ENCODE assay signal across 8 mouse cellular contexts in the genomic region with DNA sequence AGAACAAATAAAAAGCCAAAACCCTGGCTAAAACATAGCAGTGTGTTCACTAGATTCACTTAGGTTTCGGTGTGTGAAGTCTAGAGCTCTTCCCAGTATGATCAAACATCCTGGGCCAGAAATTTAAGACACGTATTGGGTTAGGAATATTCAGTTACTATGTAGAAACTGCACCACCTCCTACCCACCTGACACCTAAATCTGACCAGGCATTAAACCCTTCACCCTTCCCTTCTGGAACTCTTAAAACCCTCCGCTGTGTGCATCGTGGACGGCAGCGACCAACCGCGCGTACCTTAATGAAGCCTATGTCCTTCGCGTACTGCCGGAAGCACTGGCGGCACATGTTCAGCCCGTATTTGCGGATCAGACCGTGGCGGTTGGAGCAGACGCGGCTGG. TPM values are rescaled to one million over a fixed set of nuclear protein-coding genes. Genes with fewer than 3 reads are reported as not detected.
DNase-seq lines count a peak whose midpoint lies in the region; ATAC-seq and TF ChIP-seq lines count a peak whose summit lies in the region.

No protein-coding gene starts in this region.

- TF ChIP-seq EP300 in heart, adult 2 months (IDR thresholded peaks at IDR 0.05; ENCODE audit: insufficient read depth, low read depth, low read length) = no peak
- TF ChIP-seq EP300 in ES-Bruce4 (IDR thresholded peaks at IDR 0.05; ENCODE audit: insufficient read depth, low read depth, low read length) = no peak

- H3K27me3 ChIP-seq in heart, adult 2 months (ENCODE audit: control insufficient read depth, insufficient read depth, low read length) = no peaks in the 10 kb centered on the region
- H3K27me3 ChIP-seq in ES-Bruce4 (ENCODE audit: control insufficient read depth, insufficient read depth, low read length, poor library complexity, severe bottlenecking) = no peaks in the 10 kb centered on the region
- no peaks in the 10 kb centered on the region for H3K27me3 ChIP-seq in forebrain, embryonic 14.5 days (replicated peaks; ENCODE audit: control insufficient read depth, insufficient read depth, low read length)

- peak overlapping the region; percentile 73 for H3K9ac ChIP-seq in heart, adult 2 months (ENCODE audit: low read depth, low read length)
- H3K9ac ChIP-seq in ES-Bruce4 (ENCODE audit: low read depth, poor library complexity, severe bottlenecking) = peak overlapping the region; percentile 97
- peak overlapping the region; percentile 91 for H3K9ac ChIP-seq in forebrain, embryonic 14.5 days (ENCODE audit: low read length)

- peak overlapping the region; percentile 96 for H3K27ac ChIP-seq in heart, adult 2 months
- H3K27ac ChIP-seq in ES-Bruce4 (ENCODE audit: insufficient read depth, low read length) = peak overlapping the region; percentile 62
- peak overlapping the region; percentile 88 for H3K27ac ChIP-seq in forebrain, embryonic 14.5 days (ENCODE audit: low read depth, low read length)
- peak overlapping the region; percentile 77 for H3K27ac ChIP-seq in macrophage

- TF ChIP-seq POLR2A in heart, adult 2 months (IDR thresholded peaks at IDR 0.05; ENCODE audit: insufficient read depth, low read depth, low read length) = no peak
- no peak for TF ChIP-seq POLR2A in ES-Bruce4 (IDR thresholded peaks at IDR 0.05; ENCODE audit: insufficient read depth, low read length)

- intact Hi-C loops in heart, adult 2 months (cut with DNase I) = loop anchor here (2.0 kb wide), 1 partner anchor 26 kb away; a partner anchor contains a TSS
- intact Hi-C loops in heart, postnatal 14 days (cut with DNase I) = no loop called here

- TF ChIP-seq CTCF in heart, adult 2 months (IDR thresholded peaks at IDR 0.05) = no peak
- TF ChIP-seq CTCF in ES-Bruce4 (IDR thresholded peaks at IDR 0.05; ENCODE audit: low read depth, low read length) = no peak

- no peak for DNase-seq in heart, adult 2 months
- no peak for DNase-seq in heart, postnatal 14 days
- DNase-seq in forebrain, embryonic 14.5 days (ENCODE audit: low spot score) = peak; percentile 39
- no peak for DNase-seq in adrenal gland, adult 2 months
- no peak for DNase-seq in spleen, adult 18-20 months
- DNase-seq in yolk sac, embryonic 10.5 days (ENCODE audit: low spot score) = no peak

- no peaks in the 10 kb centered on the region for H3K79me2 ChIP-seq in heart, adult 2 months (replicated peaks; ENCODE audit: control insufficient read depth, insufficient read depth, low read length)
- H3K79me2 ChIP-seq in macrophage (ENCODE audit: inconsistent target) = peaks cover 8% of the 10 kb centered on the region

- peak overlapping the region; percentile 75 for H3K4me2 ChIP-seq in forebrain, embryonic 14.5 days (ENCODE audit: low read length)

- H3K36me3 ChIP-seq in heart, adult 2 months (ENCODE audit: control insufficient read depth, insufficient read depth, low read length) = peaks cover 16% of the 10 kb centered on the region
- H3K36me3 ChIP-seq in ES-Bruce4 (ENCODE audit: control insufficient read depth, insufficient read depth, low read length, poor library complexity, severe bottlenecking) = peaks cover 26% of the 10 kb centered on the region
- H3K36me3 ChIP-seq in forebrain, embryonic 14.5 days (ENCODE audit: control insufficient read depth, insufficient read depth, low read length) = peaks cover 21% of the 10 kb centered on the region
- H3K36me3 ChIP-seq in macrophage (ENCODE audit: inconsistent target) = peaks cover 8% of the 10 kb centered on the region; the same call in 1 of the 2 replicates

- no peak for ATAC-seq in forebrain, embryonic 14.5 days

- under 1% methylated on average over 19 of the region's 19 CpGs for WGBS in heart, adult 2 months
- WGBS in forebrain, embryonic 14.5 days = 2% methylated on average over 19 of the region's 19 CpGs
- WGBS in macrophage (ENCODE audit: missing documents) = 2% methylated on average over 19 of the region's 19 CpGs

- H3K9me3 ChIP-seq in ES-Bruce4 (replicated peaks; ENCODE audit: control insufficient read depth, insufficient read depth, low read length, poor library complexity, severe bottlenecking) = no peaks in the 10 kb centered on the region
- H3K9me3 ChIP-seq in forebrain, embryonic 14.5 days (replicated peaks; ENCODE audit: control insufficient read depth, low read length) = no peaks in the 10 kb centered on the region

- H3K4me1 ChIP-seq in heart, adult 2 months (ENCODE audit: control insufficient read depth, insufficient read depth, low read length) = peaks cover 3% of the 10 kb centered on the region; the same call in 1 of the 2 replicates
- H3K4me1 ChIP-seq in ES-Bruce4 (ENCODE audit: control insufficient read depth, insufficient read depth, low read length) = no peaks in the 10 kb centered on the region
- H3K4me1 ChIP-seq in forebrain, embryonic 14.5 days (ENCODE audit: control insufficient read depth, insufficient read depth, low read length) = peaks cover 5% of the 10 kb centered on the region

- H3K4me3 ChIP-seq in heart, adult 2 months = peak overlapping the region; percentile 79
- peak overlapping the region; percentile 99 for H3K4me3 ChIP-seq in ES-Bruce4 (ENCODE audit: low read depth, low read length)
- H3K4me3 ChIP-seq in forebrain, embryonic 14.5 days (ENCODE audit: low read depth, low read length) = peak overlapping the region; percentile 73
- H3K4me3 ChIP-seq in macrophage (ENCODE audit: inconsistent target) = peak overlapping the region; percentile 78

RNA-seq across cellular contexts. Expression of a gene that starts 0.6 kb away (rescaled TPM):
- total RNA-seq in heart, adult 2 months (2021) = 1,000 to 10,000 TPM; 1,353 to 1,535 TPM
- 945 and 1,207 TPM in 2 replicates for polyA plus RNA-seq in heart, adult 2 months (2012; rRNA removed)
- total RNA-seq in heart, postnatal 14 days (2021) = 1,000 to 10,000 TPM; 1,350 to 1,379 TPM
- polyA plus RNA-seq in ES-Bruce4 (2011; ENCODE audit: insufficient read depth, insufficient read length, low read depth, missing spikeins) = 1,335 and 1,350 TPM in 2 replicates
- polyA plus RNA-seq in forebrain, embryonic 14.5 days (2014; fragmentation: Nextera tagmentation; extraction: Ambion mirVana) = 1,099 and 1,463 TPM in 2 replicates
- 100 to 1,000 TPM in 1 of 26 experiments, 10 to 100 TPM in 25; 20.7 to 327 (median 51.4) TPM for total RNA-seq in macrophage (2018; cell fraction: chromatin; rRNA removed)
- total RNA-seq in macrophage (2018; cell fraction: cytosol; rRNA removed) = 1,000 to 10,000 TPM; 1,700 to 4,036 (median 2,545) TPM
- total RNA-seq in macrophage (2018; cell fraction: nucleus; rRNA removed) = 100 to 1,000 TPM; 126 to 489 (median 238) TPM
- polyA plus RNA-seq in macrophage (2018) = 591 to 3,066 TPM (median 2,857 TPM) in 3 replicates
- 1,000 to 10,000 TPM; 1,031 to 1,526 TPM for total RNA-seq in adrenal gland, adult 2 months (2021)
- polyA plus RNA-seq in adrenal gland, adult 2 months (2012; rRNA removed) = 962 and 1,016 TPM in 2 replicates

RNA-seq across cellular contexts. Expression of a gene that starts 10.2 kb away (rescaled TPM):
- not detected for total RNA-seq in heart, adult 2 months (2021)
- not detected in 2 replicates for polyA plus RNA-seq in heart, adult 2 months (2012; rRNA removed)
- 1 to 10 TPM in 1 of 2 experiments, not detected in 1; 1.0 TPM for total RNA-seq in heart, postnatal 14 days (2021)
- polyA plus RNA-seq in ES-Bruce4 (2011; ENCODE audit: insufficient read depth, insufficient read length, low read depth, missing spikeins) (7.5 and 10.3 TPM in 2 replicates), macrophage (2018) (0.79 to 5.0 TPM (median 0.95 TPM) in 3 replicates)
- 12.6 and 15.8 TPM in 2 replicates for polyA plus RNA-seq in forebrain, embryonic 14.5 days (2014; fragmentation: Nextera tagmentation; extraction: Ambion mirVana)
- 1 to 10 TPM in 2 of 26 experiments, under 1 TPM in 4, not detected in 20; 0.48 to 2.8 (median 0.71) TPM for total RNA-seq in macrophage (2018; cell fraction: chromatin; rRNA removed)
- total RNA-seq in macrophage (2018; cell fraction: cytosol; rRNA removed) = 1 to 10 TPM in 6 of 26 experiments, under 1 TPM in 20; 0.15 to 1.4 (median 0.61) TPM
- total RNA-seq in macrophage (2018; cell fraction: nucleus; rRNA removed) = 1 to 10 TPM in 6 of 26 experiments, under 1 TPM in 2, not detected in 18; 0.60 to 5.2 (median 1.6) TPM
- under 1 TPM in 1 of 2 experiments, not detected in 1; 0.17 TPM for total RNA-seq in adrenal gland, adult 2 months (2021)
- 0.64 TPM in 1 of 2 replicates, not detected in the other for polyA plus RNA-seq in adrenal gland, adult 2 months (2012; rRNA removed)

RNA-seq across cellular contexts. Expression of a gene that starts 25.5 kb away (rescaled TPM):
- 100 to 1,000 TPM; 196 to 230 TPM for total RNA-seq in heart, adult 2 months (2021)
- 91.2 and 92.2 TPM in 2 replicates for polyA plus RNA-seq in heart, adult 2 months (2012; rRNA removed)
- 100 to 1,000 TPM; 211 to 226 TPM for total RNA-seq in heart, postnatal 14 days (2021)
- 699 and 714 TPM in 2 replicates for polyA plus RNA-seq in ES-Bruce4 (2011; ENCODE audit: insufficient read depth, insufficient read length, low read depth, missing spikeins)
- 338 and 389 TPM in 2 replicates for polyA plus RNA-seq in forebrain, embryonic 14.5 days (2014; fragmentation: Nextera tagmentation; extraction: Ambion mirVana)
- total RNA-seq in macrophage (2018; cell fraction: chromatin; rRNA removed) = 10 to 100 TPM in 18 of 26 experiments, 1 to 10 TPM in 8; 6.8 to 64.5 (median 12.7) TPM
- 100 to 1,000 TPM; 253 to 728 (median 339) TPM for total RNA-seq in macrophage (2018; cell fraction: cytosol; rRNA removed)
- total RNA-seq in macrophage (2018; cell fraction: nucleus; rRNA removed) = 100 to 1,000 TPM in 1 of 26 experiments, 10 to 100 TPM in 25; 26.4 to 120 (median 55.8) TPM
- polyA plus RNA-seq in macrophage (2018) = 456 to 589 TPM (median 537 TPM) in 3 replicates
- 100 to 1,000 TPM; 629 to 634 TPM for total RNA-seq in adrenal gland, adult 2 months (2021)
- polyA plus RNA-seq in adrenal gland, adult 2 months (2012; rRNA removed) = 14.6 and 16.0 TPM in 2 replicates

RNA-seq across cellular contexts. Expression of a gene that starts 25.6 kb away (rescaled TPM):
- total RNA-seq in heart, adult 2 months (2021) = 10 to 100 TPM; 18.9 to 19.2 TPM
- polyA plus RNA-seq in heart, adult 2 months (2012; rRNA removed) = 6.5 and 10.6 TPM in 2 replicates
- total RNA-seq in heart, postnatal 14 days (2021) = 10 to 100 TPM; 22.6 to 25.3 TPM
- polyA plus RNA-seq in ES-Bruce4 (2011; ENCODE audit: insufficient read depth, insufficient read length, low read depth, missing spikeins) = 23.9 and 24.8 TPM in 2 replicates
- 35.5 and 38.6 TPM in 2 replicates for polyA plus RNA-seq in forebrain, embryonic 14.5 days (2014; fragmentation: Nextera tagmentation; extraction: Ambion mirVana)
- 10 to 100 TPM in 8 of 26 experiments, 1 to 10 TPM in 18; 2.3 to 24.2 (median 7.4) TPM for total RNA-seq in macrophage (2018; cell fraction: chromatin; rRNA removed)
- total RNA-seq in macrophage (2018; cell fraction: cytosol; rRNA removed) = 10 to 100 TPM; 44.3 to 86.0 (median 63.4) TPM
- 10 to 100 TPM; 14.6 to 89.9 (median 53.3) TPM for total RNA-seq in macrophage (2018; cell fraction: nucleus; rRNA removed)
- polyA plus RNA-seq in macrophage (2018) = 69.8 to 86.8 TPM (median 81.4 TPM) in 3 replicates
- total RNA-seq in adrenal gland, adult 2 months (2021) = 10 to 100 TPM; 45.6 to 60.8 TPM
- 26.7 and 29.5 TPM in 2 replicates for polyA plus RNA-seq in adrenal gland, adult 2 months (2012; rRNA removed)

RNA-seq across cellular contexts. Expression of a gene that starts 38.5 kb away (rescaled TPM):
- total RNA-seq in heart, adult 2 months (2021) = 1 to 10 TPM; 2.2 to 3.1 TPM
- 1.00 and 2.1 TPM in 2 replicates for polyA plus RNA-seq in heart, adult 2 months (2012; rRNA removed)
- total RNA-seq in heart, postnatal 14 days (2021) = 1 to 10 TPM; 2.9 to 4.1 TPM
- polyA plus RNA-seq in ES-Bruce4 (2011; ENCODE audit: insufficient read depth, insufficient read length, low read depth, missing spikeins) = 15.1 and 15.4 TPM in 2 replicates
- 22.7 and 26.1 TPM in 2 replicates for polyA plus RNA-seq in forebrain, embryonic 14.5 days (2014; fragmentation: Nextera tagmentation; extraction: Ambion mirVana)
- total RNA-seq in macrophage (2018; cell fraction: chromatin; rRNA removed) = 1 to 10 TPM in 8 of 26 experiments, under 1 TPM in 4, not detected in 14; 0.67 to 3.7 (median 1.2) TPM
- total RNA-seq in macrophage (2018; cell fraction: cytosol; rRNA removed) = 1 to 10 TPM; 1.0 to 5.9 (median 3.6) TPM
- total RNA-seq in macrophage (2018; cell fraction: nucleus; rRNA removed) = 1 to 10 TPM in 16 of 26 experiments, under 1 TPM in 3, not detected in 7; 0.75 to 3.1 (median 1.7) TPM
- 2.3 to 4.5 TPM (median 2.8 TPM) in 3 replicates for polyA plus RNA-seq in macrophage (2018)
- total RNA-seq in adrenal gland, adult 2 months (2021) = 1 to 10 TPM; 4.1 to 7.3 TPM
- 2.3 and 2.6 TPM in 2 replicates for polyA plus RNA-seq in adrenal gland, adult 2 months (2012; rRNA removed)
